Mouse (Mus musculus) frontal cortex, adult 2 months (tissue): ENCODE measurements at regions not wholly inside any gene's neighbourhood (a gene's known extent, or its start where the extent isn't known, plus 50 kb on each side); places are given as distances from the start of the nearest gene placed in this dataset.
"Not testable (repeated sequence)": the region's sequence is repeated elsewhere in the genome, so short reads cannot be mapped to it uniquely, and the experiment has no call there.

Experiments used
- DNase-seq, 2 experiments: peaks; one replicate each; pipeline ENCODE4 v3.0.0; 2022; ENCODE audit warnings: low spot score in 1 of 2; ENCODE audit errors: extremely low spot score in 1 of 2

DNA sequence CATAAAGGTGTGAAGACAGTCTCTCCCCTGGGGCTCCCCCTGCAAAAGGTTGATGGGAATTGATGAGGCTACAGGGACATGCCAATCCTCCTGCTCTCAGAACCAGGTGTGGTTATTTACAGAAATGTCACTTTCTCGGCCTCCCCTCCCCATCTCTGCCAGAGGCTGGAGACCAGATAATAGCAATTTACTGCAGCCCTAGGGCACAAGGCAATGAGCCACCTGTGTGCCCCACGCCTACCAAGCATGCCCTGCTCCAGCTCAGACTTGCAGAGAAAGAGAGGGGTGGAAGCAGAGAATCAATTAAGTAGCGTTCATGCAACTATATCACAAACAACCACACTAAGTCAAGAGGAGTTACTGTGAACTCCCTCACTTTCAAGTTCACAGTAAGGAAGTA, 75.5 kb upstream of the Galnt18 start:
- DNase-seq, result no peak

DNA sequence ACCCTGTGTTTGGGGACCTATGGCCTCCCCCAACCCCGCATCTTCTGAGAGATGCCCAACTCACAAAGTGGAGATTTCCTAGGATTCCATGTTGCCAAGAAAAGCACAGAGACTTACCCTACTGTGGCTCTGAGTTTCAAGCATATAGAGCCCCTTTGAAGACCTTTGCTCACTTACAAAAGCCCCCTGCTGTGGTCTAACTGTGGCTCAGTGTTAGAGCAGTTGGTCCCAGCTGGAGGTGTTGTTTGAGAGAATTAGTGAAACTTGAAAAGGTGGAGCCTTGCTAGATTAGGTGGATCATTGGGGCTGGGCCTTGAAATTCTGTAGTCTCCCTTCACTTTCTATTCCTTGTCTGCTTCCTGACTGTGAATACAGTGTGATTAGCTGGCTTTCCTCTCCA, 66.6 kb upstream of the Galnt18 start:
- DNase-seq, result no peak

DNA sequence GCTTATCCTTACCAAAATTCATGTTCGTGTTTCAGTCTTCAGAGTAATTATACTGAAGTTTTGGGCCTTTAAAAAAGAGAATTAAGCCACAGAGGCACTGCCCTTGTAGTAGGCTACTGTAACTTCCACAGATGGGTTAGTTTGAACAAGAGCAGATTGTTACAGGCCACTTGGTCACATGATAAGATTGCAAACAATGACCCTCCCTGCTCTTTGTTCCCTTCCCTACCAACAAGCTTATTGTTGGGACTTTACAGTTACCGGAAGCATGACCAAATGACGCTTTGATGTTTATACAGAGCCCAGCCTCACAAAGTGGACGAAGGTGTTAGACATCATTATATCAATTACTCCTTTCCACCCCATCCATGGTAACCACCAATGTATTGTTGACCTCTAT, 63.9 kb upstream of the Galnt18 start:
- DNase-seq, result no peak

DNA sequence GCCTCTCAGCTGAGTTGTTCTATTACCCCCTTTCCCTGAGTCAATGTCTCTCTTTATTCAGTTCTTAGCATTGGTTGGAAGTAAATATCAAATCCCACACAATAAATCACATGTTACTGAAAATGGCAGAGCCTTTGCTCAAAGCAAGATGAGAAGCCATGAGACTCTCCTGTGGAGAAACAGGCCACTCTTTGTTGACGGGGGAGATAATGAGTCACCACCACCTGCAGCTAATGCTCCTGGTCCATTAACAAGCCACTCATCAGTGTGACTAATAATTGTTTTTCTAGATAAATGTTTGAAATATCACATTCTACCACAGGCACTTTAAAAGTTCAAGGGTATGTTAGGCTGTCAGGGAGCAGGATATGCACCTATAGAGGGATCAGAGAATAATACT, 61.0 kb upstream of the Galnt18 start:
- DNase-seq, result no peak

DNA sequence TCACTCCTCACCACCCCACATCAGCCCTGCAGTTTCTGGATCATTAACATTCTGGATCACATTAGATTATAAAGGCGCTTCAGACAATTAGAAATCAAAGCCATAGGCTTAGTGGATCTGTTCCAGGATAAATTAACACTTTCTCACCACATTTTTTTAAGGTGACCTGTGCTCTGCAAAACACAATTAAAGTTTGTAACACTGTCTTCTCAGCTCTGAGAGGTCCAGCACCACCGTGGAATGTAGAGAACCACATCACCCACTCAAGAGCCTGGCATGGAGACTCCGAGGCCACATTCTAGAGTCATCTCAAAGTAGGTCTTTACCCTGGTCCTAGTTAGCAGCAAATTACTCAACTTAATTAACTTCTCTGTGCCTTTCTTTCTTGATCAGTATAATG, 58.4 kb upstream of the Galnt18 start:
- no peak for DNase-seq

DNA sequence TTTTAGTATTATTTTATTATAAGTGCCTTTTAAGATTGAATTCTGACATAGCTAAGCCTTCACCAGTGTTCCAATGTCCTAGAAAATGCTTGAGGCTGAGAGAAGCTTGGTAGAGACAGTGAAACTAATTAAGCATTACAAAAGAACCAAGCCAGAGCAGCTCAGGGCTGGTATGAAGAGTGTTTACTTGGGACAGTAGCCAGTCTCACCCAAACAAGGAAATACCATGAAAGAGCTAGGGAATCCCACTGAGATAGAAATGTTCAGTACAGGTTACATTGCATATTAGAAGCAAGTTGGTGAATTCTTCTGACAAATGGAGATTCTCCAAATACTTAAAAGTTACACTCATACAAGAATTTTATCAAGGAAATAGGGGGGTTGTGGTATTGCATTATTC, 54.6 kb upstream of the Galnt18 start:
- DNase-seq, result not testable (repeated sequence)

DNA sequence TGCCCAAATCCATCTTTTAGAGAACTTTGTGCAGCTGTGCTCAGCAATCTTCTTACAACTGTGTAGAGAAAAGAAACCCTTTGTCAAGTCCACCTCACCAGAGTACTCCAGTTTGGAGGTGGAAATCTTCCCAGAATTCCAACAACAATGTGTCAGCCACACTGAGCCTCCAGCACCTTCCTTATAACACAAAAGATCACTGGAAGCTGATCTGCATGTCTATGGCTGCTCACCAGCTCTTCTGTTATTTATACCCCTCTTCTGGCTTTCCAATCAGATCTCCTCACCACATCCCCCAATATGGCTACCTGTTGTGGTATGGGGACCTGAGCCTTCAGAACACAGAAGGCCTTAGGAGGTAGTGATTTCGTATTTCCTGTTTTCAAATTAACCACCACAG, 50.2 kb upstream of the Galnt18 start:
- no peak for DNase-seq
